Mouse (Mus musculus): ENCODE results near the gene Wdr89. TPM values are rescaled to one million over a fixed set of nuclear protein-coding genes. Genes with fewer than 3 reads are reported as not detected.
"Not testable (repeated sequence)": the region's sequence is repeated elsewhere in the genome, so short reads cannot be mapped to it uniquely, and the experiment has no call there.

Wdr89 gene
- polyA plus RNA-seq (2016; fragmentation: Nextera tagmentation; extraction: Ambion mirVana), result 8.4 and 9.4 TPM in 2 replicates

DNA sequence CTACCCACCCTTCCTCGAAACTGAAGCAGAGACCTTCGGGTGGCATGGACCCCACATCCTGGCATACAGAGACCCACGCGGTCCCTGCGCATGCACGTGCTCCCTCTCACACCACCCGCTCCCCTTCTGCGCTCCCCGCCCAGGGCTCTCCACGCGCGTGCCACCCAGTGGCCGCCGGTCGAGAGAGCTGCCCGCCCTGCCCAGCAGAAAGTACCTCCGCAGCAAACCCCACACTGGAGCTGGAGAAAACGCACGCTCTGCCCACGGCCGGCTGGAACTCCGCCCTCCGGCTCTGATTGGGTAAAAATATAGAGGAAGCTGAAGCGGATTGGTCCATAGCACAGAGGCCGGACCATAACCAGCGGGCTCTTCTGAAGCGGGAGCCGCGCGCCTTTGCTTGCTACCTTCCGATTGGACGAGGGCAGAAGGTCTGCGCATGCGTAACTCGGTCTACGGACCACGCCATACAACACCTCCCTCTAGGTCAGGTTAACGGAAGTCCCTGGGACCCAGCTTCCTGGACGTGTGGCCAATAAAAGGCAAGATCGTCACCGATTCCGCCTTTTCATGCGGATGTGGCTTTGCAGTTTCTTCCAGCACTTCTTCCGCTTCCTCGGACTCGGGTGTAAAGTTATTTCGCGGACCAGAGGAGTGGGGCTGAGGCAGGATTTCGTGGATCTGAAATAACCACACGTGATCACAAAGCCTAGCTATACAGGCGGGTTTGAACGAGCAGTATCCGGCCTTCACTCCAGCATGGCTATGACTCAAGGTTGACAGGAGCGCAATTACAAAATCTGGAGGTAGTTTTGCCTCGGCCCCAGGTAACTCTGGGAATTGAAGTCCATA, at the start of gene Wdr89:
Gene Wdr89 (minus strand): TSS at position 280 of the 849 bp plus-strand sequence.
- Histone ChIP-seq H3K36me3 (no peaks in the 10 kb centered on the region), H3K27ac (replicated peaks) (peak within 1 kb of the TSS; percentile 78), H3K4me2 (replicated peaks) (peak within 1 kb of the TSS; percentile 86), H3K9ac (replicated peaks) (peak within 1 kb of the TSS; percentile 71), H3K4me3 (peak within 1 kb of the TSS; percentile 69), H3K4me1 (peaks cover 15% of the 10 kb centered on the region), H3K27me3 (no peaks in the 10 kb centered on the region; the same call in 1 of the 2 replicates), H3K9me3 (no peaks in the 10 kb centered on the region)
- WGBS, result under 1% methylated on average over 55 of the region's 55 CpGs
- ATAC-seq (ENCODE audit: low FRiP score, low read depth), result peak; percentile 99

DNA sequence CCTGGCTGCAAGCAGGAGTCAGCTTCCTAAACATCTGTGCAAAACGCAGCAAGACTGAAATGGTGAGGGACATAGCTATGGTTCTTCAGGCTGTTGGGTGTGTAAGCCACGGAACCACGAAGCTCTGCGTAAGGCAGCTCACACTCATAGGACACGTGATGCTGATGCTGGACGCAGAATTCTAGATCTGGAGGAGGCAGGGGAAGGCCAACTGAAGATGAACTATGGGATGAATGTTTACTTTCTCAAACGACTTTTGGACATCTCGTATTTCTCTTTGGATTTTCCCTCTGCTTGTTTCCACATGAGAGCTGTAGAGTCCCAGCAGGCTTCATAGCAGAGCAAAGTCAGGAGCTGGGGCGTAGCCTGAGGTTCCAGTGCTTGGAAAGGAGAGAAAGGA, 44.3 kb upstream of the Wdr89 start:
- peaks cover 5% of the 10 kb centered on the region; the same call in 1 of the 2 replicates for H3K36me3 ChIP-seq
- H3K27me3 ChIP-seq, result no peaks in the 10 kb centered on the region
- H3K9ac ChIP-seq (replicated peaks), result no peak overlapping the region
- H3K27ac ChIP-seq (replicated peaks), result no peak overlapping the region
- no peaks in the 10 kb centered on the region for H3K9me3 ChIP-seq
- H3K4me1 ChIP-seq, result no peaks in the 10 kb centered on the region
- 85% methylated on average over 9 of the region's 9 CpGs for WGBS
- H3K4me2 ChIP-seq (replicated peaks), result no peak overlapping the region
- no peak for ATAC-seq (ENCODE audit: low FRiP score, low read depth)
- no peak overlapping the region for H3K4me3 ChIP-seq

DNA sequence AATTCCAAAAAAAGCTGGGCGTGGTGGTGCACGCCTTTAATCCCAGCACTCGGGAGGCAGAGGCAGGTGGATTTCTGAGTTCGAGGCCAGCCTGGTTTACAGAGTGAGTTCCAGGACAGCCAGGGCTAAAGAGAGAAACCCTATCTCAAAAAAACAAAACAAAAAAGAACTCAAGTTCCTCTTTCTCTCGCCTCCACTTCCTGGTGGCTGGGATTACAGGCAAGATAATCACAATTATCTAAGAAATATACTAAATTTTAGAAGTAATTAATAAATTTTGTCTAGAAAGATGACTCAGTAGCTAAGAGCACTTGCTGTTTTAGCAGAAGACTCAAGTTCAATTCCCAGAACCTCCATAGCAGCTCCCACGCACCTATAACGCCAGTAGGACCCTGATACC, 43.6 kb upstream of the Wdr89 start:
- H3K9me3 ChIP-seq; H3K27me3 ChIP-seq; H3K4me2 ChIP-seq (replicated peaks); H3K9ac ChIP-seq (replicated peaks); H3K4me3 ChIP-seq; H3K36me3 ChIP-seq; H3K4me1 ChIP-seq; H3K27ac ChIP-seq (replicated peaks); ATAC-seq (ENCODE audit: low FRiP score, low read depth): not testable (repeated sequence)
- 90% methylated on average over 7 of the region's 7 CpGs for WGBS

DNA sequence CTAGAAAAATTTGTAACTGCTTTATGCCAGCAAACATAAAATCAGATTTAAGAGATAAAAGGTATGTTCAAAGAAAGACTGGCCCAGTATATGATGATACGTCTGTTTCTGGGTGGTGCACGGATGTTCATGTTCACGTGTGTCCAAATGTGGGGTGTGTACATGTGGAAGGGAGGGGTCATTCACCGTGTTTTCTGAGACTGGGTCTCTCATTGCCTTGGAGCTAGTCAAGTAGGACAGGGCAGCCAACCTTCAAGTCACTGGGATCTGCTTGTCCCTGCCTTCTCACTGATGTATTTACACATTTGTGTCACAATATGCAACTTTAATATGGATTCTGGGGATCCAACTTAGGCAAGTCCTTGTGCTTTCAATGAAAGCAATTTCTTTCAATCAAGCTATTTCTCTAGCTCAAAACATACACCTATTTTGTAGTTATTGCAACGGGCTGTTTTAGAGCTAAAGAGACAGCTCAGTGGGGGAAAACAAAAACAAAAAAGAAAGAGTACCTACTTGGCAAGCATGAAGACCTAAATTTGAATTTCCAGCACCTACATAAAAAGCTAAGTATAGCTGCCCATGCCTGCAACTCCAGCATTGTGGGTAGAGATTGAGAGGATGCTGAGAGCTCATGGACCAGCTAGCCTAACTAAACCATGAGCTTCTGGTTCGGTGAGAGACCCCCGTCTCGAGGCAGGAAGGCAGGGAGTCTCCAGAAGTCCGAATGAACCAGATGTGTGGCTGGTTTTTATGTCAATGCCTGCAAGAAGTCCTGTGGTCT, 41.4 kb upstream of the Wdr89 start:
- Histone ChIP-seq H3K27me3 (no peaks in the 10 kb centered on the region), H3K27ac (replicated peaks) (no peak overlapping the region), H3K36me3 (no peaks in the 10 kb centered on the region), H3K9me3 (no peaks in the 10 kb centered on the region), H3K4me3 (no peak overlapping the region), H3K4me2 (replicated peaks) (no peak overlapping the region), H3K4me1 (no peaks in the 10 kb centered on the region), H3K9ac (replicated peaks) (no peak overlapping the region)
- ATAC-seq (ENCODE audit: low FRiP score, low read depth), result no peak
- WGBS, result 90% methylated on average over 9 of the region's 9 CpGs

DNA sequence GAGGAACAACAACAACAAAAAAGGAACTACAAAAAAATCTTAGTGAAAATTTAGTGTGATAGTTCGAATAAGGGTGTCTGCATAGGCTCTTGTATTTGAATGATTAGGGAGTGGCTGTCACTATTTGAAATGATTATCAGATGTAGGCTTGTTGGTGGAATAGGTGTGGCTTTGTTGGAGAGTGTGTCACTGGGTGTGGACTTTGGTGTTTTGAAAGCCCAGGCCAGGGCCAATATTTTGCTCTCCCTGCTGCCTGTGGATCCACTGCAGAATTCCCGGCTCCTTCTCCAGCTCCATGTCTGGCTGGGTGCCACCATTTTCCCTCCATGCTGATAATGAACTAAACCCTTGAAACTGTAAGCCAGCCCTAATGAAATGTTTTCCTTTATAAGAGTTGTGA, 40.2 kb upstream of the Wdr89 start:
- Histone ChIP-seq H3K9me3 (no peaks in the 10 kb centered on the region), H3K4me1 (no peaks in the 10 kb centered on the region), H3K27ac (replicated peaks) (no peak overlapping the region), H3K4me2 (replicated peaks) (no peak overlapping the region), H3K27me3 (no peaks in the 10 kb centered on the region), H3K36me3 (no peaks in the 10 kb centered on the region), H3K4me3 (no peak overlapping the region), H3K9ac (replicated peaks) (no peak overlapping the region)
- WGBS, result 94% methylated on average over 2 of the region's 2 CpGs
- ATAC-seq (ENCODE audit: low FRiP score, low read depth), result no peak

DNA sequence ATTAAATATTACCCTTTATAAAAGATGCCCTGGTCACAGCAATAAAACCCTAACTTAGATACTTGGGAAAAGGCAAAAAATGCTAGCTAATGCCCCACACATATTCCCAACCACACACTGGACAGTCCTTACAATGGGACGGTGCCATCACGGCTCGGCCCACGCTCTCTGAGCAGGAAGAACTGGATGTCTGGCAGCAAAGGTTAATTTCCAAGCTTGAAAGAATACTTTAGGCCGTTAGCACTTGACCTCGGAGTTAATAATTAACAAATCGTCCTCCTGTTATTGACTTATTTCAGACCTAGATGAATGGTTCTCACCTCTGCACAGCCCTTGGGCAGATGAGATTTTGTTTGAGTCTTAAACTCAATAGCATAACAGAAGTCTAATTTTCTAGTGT, 37.3 kb upstream of the Wdr89 start:
- whole genome bisulfite sequencing, result 93% methylated on average over 7 of the region's 7 CpGs
- H3K9ac ChIP-seq (replicated peaks), result no peak overlapping the region
- no peak overlapping the region for H3K4me2 ChIP-seq (replicated peaks)
- H3K27ac ChIP-seq (replicated peaks), result no peak overlapping the region
- H3K4me3 ChIP-seq, result no peak overlapping the region
- ATAC-seq (ENCODE audit: low FRiP score, low read depth), result no peak
- H3K4me1 ChIP-seq, result 0 out of 2 replicates have a peak, but pooled peaks cover 1% of the 10 kb centered on the region
- no peaks in the 10 kb centered on the region for H3K9me3 ChIP-seq
- H3K36me3 ChIP-seq, result no peaks in the 10 kb centered on the region
- no peaks in the 10 kb centered on the region for H3K27me3 ChIP-seq

DNA sequence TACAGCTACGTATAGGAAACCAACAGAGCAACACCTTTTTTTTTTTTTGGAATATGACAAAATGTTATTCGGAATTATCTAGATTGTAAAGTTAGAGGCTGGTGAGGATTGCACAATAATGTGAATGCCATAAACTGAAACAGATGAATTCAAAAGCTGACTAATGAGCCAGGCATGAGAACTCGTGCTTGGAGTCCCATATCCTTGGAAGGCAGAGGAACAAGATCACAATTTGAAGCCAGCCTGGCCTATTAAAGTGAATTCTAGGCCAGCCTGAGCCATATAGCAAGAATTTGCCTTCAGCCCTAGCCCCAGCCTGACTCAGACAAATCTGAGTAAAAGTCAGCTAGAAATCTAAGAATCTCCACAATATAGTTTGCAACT, 33.4 kb upstream of the Wdr89 start:
- no peak for ATAC-seq (ENCODE audit: low FRiP score, low read depth)

DNA sequence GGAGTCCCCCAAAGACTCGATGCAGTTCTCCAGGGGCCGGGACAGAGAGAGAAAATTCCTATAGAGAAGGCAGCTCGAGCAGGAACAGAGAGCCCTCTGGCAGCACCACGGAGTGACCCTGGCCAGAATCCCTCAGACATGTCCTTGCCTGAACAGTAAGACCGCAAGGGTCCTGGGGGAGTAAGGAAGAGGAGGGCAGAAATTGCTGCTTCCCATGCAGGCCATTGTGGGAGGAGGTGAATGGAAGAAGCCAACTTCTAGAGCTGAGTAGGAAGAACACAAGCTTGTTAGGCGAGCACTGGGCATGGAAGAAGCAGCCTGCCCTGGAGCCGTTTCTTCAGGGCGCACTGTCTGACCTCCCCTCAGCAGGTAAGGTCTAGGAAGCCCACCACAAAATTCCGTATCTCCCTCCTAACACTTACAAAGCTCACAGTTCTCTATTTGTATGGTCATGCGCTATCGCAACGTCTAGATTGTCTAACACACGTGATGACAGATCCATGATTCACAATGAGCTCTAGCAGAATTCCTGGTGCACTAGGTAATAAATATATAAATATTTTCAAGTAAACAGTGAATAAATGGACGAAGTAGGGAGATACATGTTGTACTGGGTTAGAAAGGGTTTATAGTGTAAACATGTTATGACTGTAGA, 32.9 kb upstream of the Wdr89 start:
- Histone ChIP-seq H3K36me3 (no peaks in the 10 kb centered on the region), H3K27ac (replicated peaks) (no peak overlapping the region), H3K4me2 (replicated peaks) (peak overlapping the region; percentile 38), H3K27me3 (no peaks in the 10 kb centered on the region), H3K9me3 (peaks cover 4% of the 10 kb centered on the region; the same call in 1 of the 2 replicates), H3K4me1 (peaks cover 8% of the 10 kb centered on the region; the same call in 1 of the 2 replicates), H3K4me3 (no peak overlapping the region), H3K9ac (replicated peaks) (no peak overlapping the region)
- WGBS, result 77% methylated on average over 14 of the region's 14 CpGs
- no peak for ATAC-seq (ENCODE audit: low FRiP score, low read depth)

More for the DNA sequence above, 33.4 kb upstream of the Wdr89 start:
- 88% methylated on average over 3 of the region's 3 CpGs for WGBS
- no peak overlapping the region for H3K27ac ChIP-seq (replicated peaks)
- H3K4me2 ChIP-seq (replicated peaks), result no peak overlapping the region
- peaks cover 4% of the 10 kb centered on the region; the same call in 1 of the 2 replicates for H3K9me3 ChIP-seq
- no peaks in the 10 kb centered on the region for H3K36me3 ChIP-seq
- H3K4me1 ChIP-seq, result peaks cover 8% of the 10 kb centered on the region; the same call in 1 of the 2 replicates
- H3K9ac ChIP-seq (replicated peaks), result no peak overlapping the region
- no peaks in the 10 kb centered on the region for H3K27me3 ChIP-seq
- H3K4me3 ChIP-seq, result no peak overlapping the region

DNA sequence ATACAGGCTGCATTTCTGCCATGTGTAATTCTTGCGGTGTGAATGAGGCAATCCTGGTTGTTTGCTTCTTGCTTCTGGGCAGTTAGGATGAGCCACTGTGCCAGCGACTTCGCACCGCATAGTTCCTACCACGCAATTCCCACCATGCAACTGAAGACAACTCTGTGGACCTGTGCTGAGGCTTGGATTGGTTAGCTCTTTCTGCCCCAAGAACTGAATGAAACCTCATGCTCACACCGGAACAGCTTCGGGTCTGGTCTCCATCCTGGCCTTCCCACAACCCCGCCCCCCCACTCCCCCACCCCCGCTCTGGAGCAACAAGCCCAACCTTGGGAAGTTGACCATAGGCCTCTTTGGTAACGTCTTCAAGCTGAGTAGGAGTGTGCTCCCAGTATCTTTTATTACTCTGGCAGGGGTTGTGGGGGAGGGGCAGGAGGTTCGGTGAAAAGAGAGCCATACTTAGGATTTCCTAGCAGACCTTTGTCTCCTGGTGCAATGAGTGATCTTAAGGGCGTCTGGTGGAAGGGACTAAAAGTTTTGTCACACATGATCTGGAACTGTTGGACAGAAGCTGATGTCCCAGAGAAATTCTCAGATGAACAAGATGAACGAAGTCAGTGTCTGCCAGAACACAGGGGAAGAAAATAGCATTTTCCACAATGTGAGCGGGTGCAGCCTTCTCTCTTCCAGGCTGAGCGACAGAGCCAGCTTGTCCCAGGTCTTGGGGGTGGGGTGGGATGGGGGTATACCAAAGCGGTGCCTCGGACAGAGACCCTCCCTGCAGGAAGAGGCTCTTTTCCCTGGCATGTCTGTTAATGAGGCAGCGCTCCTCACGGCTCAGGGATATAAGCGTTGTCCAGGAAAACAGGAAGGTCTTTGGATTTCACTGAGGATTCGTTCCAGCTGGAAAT, 32.1 kb upstream of the Wdr89 start:
- Histone ChIP-seq H3K4me2 (replicated peaks) (peak overlapping the region; percentile 38), H3K9me3 (peaks cover 4% of the 10 kb centered on the region; the same call in 1 of the 2 replicates), H3K9ac (replicated peaks) (0 out of 2 replicates have a peak overlapping the region, but pooled peaks have one; percentile 11), H3K27me3 (no peaks in the 10 kb centered on the region), H3K4me1 (peaks cover 8% of the 10 kb centered on the region; the same call in 1 of the 2 replicates), H3K4me3 (0 out of 2 replicates have a peak overlapping the region, but pooled peaks have one; percentile 10), H3K36me3 (no peaks in the 10 kb centered on the region), H3K27ac (replicated peaks) (no peak overlapping the region)
- WGBS, result 50% methylated on average over 21 of the region's 21 CpGs
- no peak for ATAC-seq (ENCODE audit: low FRiP score, low read depth)

DNA sequence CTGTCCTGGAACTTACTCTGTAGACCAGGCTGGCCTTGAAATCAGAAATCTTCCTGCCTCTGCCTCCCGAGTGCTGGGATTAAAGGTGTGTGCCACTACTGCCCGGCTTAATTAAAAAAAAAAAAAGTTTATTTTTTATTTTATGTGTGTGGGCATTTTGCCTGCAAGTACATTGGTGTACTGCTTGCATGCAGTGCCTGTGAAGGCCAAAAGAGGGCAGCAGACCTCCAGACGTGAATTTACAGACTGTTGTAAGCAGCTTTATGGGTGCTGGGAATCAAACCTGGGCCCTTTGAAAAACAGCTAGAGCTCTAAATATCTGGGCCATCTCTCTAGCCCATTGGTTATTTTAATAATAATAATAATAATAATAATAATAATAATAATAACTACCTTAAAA, 29.4 kb upstream of the Wdr89 start:
- H3K9ac ChIP-seq (replicated peaks), result no peak overlapping the region
- peaks cover 4% of the 10 kb centered on the region; the same call in 1 of the 2 replicates for H3K9me3 ChIP-seq
- H3K4me2 ChIP-seq (replicated peaks), result no peak overlapping the region
- ATAC-seq (ENCODE audit: low FRiP score, low read depth), result no peak
- no peak overlapping the region for H3K4me3 ChIP-seq
- H3K4me1 ChIP-seq, result peaks cover 8% of the 10 kb centered on the region; the same call in 1 of the 2 replicates
- H3K36me3 ChIP-seq, result no peaks in the 10 kb centered on the region
- 100% methylated on average over 3 of the region's 3 CpGs for WGBS
- H3K27me3 ChIP-seq, result no peaks in the 10 kb centered on the region
- no peak overlapping the region for H3K27ac ChIP-seq (replicated peaks)

DNA sequence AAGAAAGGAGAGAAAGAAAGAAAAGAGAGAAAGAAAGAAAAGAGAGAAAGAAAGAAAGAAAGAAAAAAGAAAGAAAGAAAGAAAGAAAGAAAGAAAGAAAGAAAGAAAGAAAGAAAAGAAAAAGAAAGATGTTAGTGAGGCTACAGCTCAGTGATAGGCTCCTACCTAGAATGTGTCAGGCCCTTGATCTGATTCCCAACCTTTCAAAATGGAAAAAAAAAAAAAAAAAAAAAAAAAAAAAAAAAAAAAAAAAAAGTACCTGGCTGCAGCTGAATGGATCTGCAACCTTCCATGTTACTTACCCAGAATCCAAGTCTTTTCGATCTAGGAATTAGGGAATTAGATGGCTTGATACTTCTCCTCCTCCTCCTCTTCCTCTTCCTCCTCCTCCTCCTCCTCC, 26.5 kb upstream of the Wdr89 start:
- H3K9ac ChIP-seq (replicated peaks); H3K36me3 ChIP-seq; ATAC-seq (ENCODE audit: low FRiP score, low read depth); H3K4me2 ChIP-seq (replicated peaks); H3K9me3 ChIP-seq; H3K27ac ChIP-seq (replicated peaks); H3K4me1 ChIP-seq; H3K4me3 ChIP-seq; H3K27me3 ChIP-seq: not testable (repeated sequence)
- WGBS, result 100% methylated on average over 1 of the region's 1 CpGs

All from midbrain, embryonic 12.5 days (tissue).